Mouse (Mus musculus) monocyte, adult 5-6 weeks (primary cell): ENCODE results near the gene S100a8. TPM values are rescaled to one million over a fixed set of nuclear protein-coding genes. Genes with fewer than 3 reads are reported as not detected.

Experiments used
- ATAC-seq: fragments of 153-309, 156-312 bp; replicated peaks from 2 replicates; pipeline ENCODE4 v1.8.0; 2017; ENCODE audit warnings: mild to moderate bottlenecking; ENCODE audit not compliant: low TSS enrichment, insufficient number of reproducible peaks, severe bottlenecking, poor library complexity, low FRiP score
- total RNA-seq: library from RNA; stranded (forward); fragments of 200-1000, 200-491, 200-594 nt; gene quantifications from 3 replicates; pipeline ENCODE4 v1.2.3, GENCODE M21; 2017

Gene S100a8
- total RNA-seq: 3.4 to 52.7 TPM (median 15.1 TPM) in 3 replicates

DNA sequence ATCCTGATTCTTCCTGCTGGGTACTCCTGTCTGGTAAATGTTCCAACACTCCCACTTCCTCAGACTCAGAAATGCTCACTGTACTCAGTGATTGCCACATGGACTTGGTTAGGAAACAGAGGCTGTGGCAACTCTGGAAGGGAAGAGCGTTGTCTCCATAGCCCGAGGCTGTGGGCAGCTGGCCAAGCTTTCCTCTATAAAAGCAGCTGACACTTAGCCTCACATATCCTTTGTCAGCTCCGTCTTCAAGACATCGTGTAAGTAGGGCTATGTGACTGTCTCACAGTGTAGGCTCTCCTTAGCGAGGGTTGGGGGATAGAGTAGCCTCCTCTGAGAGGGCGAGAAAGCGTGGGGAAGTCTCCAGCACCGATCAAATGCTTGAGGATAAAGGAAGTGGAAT lies at the start of gene S100a8:
Gene S100a8 (plus strand): TSS at position 133 of the 400 bp plus-strand sequence.
- peak; percentile 37 for ATAC-seq

GRCm38 (mm10) chr3:90621552-90621951 lies 47.2 kb upstream of the S100a8 start:
- no peak for ATAC-seq

DNA sequence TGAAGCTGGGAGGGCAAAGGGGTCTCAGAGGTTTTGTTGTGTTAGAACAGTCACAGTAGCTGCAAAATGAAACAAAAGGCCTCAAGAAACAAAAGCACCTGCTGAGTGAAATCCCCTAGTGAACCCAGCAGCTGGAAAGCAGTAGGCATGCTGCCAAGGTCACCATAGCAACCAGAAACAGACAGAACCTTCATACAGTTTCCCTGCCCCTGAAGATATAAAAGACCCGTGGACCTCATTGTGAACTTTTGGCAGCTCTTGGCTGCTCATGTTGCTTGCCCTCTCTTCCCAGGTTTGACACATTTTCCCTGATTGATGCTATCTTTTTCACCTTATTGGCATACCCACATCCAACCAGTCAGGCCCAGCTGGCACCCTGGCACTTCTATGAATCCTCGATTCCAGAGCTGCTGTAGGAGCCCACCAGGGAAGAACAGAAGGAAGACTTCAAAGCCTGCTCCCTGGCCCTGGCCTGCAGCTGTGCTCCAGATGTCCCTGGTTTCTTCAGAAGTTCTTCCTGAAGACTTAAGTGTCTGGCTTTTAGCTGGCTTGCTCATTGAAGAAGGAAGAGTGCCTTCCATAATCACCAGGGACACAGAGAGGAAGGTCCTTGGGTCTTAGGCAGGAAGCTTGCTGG lies 45.2 kb upstream of the S100a8 start:
- no peak for ATAC-seq

DNA sequence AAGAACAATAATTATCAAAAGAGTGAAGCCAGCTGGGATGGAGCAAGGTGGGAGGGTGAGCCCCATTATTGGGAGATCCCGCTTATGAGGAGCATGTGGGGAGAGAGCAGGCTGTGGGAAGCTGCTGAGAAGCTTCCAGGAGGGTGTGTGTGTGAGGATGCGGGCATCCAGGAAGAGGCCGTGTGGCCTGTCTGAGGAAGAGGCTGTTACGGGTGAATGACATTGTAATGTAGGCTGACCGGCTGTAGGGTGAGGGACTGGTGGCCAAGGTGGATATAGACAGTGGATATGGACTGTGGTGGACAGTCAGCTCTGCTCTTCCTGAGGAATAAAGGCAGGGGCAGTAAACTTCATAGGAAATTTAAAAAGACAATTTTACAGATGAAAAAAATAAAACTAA lies 43.3 kb upstream of the S100a8 start:
- no peak for ATAC-seq

DNA sequence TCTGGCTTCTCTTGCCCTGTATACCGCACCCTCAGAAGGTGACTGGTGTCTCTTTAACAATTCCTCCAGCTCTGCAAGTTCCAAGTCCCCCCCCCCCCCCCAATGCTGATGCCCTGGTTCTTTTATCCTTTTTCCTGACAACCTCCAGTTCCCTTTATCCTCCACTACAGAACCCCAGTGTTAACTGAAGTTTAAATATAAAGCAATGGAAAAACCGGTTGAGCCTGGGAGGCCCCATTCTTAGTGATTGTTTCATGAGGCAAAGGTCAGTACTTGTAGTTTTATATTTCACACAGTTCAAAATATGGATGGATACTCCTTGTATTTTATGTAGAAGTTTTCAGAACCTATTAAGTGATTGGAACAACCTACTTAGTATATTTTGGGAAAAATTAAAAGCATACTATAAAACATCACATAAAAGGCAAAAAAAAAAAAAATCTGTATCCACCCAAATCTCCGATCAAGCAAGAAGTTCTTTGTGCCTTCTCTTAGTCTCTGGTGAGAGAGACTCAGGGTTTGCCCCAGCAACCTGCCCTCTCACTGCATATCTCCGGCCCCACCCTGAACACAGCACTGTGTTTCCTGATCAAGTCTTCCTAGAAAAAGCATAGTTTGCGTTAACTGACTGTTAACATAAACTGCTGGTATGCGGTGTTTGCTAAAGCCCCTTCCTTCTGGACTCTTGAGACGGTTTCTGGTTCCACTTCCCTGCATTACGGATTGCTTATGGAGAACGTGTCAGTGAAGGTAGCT lies 42.3 kb upstream of the S100a8 start:
- ATAC-seq: no peak

GRCm38 (mm10) chr3:90627366-90627765 lies 41.4 kb upstream of the S100a8 start:
- ATAC-seq: no peak

DNA sequence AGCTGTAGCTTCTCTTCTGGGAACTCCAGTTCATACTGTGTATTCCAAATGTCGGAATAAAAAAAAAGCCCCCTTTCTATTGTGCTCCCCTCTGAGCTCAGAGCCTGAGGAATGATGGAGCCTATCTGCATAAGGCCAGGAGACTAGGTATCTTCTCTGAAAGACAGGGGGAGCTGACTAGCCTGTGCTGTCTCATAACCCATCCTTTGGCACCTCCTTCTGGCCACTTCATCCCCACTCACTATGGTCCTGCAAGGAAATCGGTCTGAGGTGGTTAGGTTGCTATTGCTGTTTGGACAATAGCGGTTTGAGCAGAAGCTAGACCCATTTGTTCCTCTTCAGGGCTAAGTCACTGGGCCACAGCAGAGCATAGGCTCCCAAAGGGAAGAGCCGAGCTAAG lies 41.0 kb upstream of the S100a8 start:
- ATAC-seq: 0 out of 2 replicates have a peak, but pooled peaks have one; percentile 34

DNA sequence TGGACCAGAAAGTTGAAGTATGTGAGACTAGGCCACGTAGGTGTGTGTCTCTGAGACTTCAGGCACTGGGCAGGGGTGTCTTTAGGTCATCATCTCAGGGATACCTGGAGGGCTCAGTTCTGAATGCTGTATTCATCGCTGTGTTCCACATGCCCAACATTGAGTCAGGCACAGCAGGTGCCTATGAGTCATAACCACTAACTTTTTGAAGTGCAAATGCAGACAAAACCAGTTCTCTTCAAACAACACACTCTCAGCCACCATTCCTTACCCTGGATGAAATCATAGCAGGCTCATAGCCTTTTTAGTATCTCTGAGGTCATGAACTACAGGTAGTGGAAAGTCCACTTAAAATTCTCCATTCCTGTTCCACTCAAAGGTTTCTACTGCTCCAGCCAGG lies 39.5 kb upstream of the S100a8 start:
- ATAC-seq: no peak

GRCm38 (mm10) chr3:90631984-90632383 lies 36.8 kb upstream of the S100a8 start:
- 0 out of 2 replicates have a peak, but pooled peaks have one; percentile 22 for ATAC-seq

GRCm38 (mm10) chr3:90638511-90639275 lies 30.1 kb upstream of the S100a8 start:
- ATAC-seq: no peak

DNA sequence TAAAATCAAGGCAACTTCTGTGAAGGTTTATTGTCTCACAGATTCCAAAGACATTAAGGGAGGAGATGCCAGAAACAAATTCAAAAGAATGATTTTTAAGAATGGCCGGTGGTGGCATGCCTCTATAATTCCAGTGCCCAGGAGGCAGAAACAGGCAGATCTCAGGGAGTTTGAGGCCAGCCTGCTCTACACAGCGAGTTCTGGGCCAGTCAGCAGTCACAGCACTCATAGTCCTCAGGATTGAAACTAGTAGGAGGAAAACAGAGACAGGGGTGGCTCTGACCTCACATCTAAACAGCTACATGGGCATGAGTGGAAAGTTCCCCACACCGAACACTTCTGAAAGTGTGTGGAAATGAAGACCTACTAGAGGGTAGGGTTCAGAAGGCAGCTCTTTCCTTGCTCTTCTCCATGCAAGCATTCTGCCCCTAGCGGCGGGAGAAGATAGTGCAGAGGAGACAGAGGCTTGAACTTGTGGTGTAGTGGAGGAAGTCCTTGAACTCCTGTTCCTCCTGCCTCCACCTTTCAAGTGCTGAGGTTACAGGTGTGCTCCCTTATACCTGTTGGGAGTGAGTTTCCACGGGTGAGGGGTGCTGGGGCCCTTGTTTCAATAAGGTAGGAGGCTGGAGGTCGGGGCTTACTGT lies 29.1 kb upstream of the S100a8 start:
- peak; percentile 76; the same call in 1 of the 2 replicates for ATAC-seq

DNA sequence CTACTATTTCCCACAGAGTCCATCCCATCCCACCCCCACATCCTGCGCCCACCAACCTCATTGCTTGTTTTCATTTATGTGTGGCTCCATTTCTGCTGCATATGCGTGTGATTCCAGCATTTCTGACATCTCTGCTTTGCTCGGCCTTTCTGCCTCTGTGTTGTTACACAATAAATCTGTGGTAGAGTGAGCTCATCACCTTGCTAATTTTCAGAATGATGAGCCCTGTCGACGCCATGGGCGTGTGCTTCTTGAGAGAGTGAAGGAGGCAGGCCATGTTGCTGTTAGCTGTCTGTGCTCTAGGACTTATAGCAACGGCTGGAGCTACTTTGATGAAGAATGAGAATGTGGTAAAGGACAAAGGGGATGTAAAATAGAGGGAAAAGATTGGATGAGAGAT lies 27.8 kb upstream of the S100a8 start:
- no peak for ATAC-seq

GRCm38 (mm10) chr3:90644220-90644619 lies 24.6 kb upstream of the S100a8 start:
- no peak; the same call in 1 of the 2 replicates for ATAC-seq

DNA sequence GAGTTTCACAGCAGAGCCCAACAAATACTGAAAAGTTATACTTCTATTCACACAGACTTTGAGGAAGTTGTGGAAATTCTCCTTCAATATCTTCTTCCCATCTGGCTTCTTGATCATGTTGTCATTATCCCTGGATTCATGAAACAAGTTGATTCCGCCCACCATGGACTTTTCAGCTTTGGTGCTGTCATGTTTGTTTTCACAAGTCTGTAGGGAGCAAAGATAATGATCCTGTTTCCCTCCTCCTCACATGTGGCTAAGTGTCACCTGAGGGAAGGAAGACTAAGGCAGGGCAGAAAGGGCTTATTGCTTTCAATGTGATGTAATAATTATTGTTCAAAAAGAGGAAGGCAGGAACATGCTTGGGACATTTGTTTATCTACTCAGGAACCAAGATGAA lies 21.5 kb upstream of the S100a8 start:
- ATAC-seq: no peak

GRCm38 (mm10) chr3:90648981-90649380 lies 19.8 kb upstream of the S100a8 start:
- ATAC-seq: no peak

GRCm38 (mm10) chr3:90649832-90650231 lies 18.9 kb upstream of the S100a8 start:
- no peak for ATAC-seq

DNA sequence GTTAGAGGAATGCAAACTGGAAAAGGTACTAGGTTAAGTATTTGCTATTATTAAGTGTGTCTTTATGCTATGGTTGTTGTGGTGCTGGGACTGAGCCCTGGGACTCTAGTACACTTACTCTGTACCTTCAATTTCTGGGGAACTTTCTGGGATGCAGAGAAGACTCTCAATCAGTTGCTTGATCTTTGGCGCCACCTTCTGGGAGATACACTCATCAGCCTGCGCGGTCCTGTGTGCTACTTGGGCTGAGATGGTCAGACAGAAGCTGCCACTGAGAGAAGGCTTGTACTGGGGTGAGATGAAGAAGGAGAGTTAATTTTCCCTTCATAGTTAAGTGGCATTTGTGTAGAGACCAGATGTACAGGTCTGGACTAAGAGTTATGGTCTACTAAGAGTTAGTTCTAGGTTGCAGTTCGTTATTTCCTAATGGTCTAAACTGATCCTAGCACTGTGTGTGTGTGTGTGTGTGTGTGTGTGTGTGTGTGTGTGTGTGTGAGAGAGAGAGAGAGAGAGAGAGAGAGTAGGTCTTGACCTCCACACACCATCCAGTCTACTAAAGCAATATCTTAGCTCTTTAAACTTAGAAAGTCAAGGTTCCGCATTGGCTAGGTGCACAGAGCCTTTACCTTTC lies 15.8 kb upstream of the S100a8 start:
- ATAC-seq: 0 out of 2 replicates have a peak, but pooled peaks have one; percentile 44

DNA sequence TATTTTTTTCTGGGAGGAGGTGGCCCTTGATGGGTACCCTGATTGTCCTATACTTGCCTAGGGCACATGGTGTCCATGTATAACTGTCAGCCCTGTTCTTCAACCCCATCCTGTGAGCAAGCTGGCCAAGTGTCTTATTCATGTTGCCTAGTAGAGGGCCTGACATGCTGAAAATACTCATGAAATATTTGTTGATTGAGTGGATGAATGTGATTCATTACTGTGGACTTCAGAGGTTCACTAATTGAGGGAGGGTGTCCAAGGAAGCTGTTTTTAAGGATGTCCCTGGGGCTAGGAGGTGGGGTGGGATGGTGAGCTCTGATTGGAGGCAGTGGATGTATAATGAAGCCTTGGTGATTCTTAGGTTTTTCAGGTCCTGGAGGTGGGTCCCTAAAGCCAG lies 15.1 kb upstream of the S100a8 start, which contains the start of gene S100a7a:
Gene S100a7a (plus strand): TSS at position 301 of the 400 bp plus-strand sequence.
- ATAC-seq: no peak
